Mouse (Mus musculus): ENCODE data around the gene Med7. TPM values are rescaled to one million over a fixed set of nuclear protein-coding genes. Genes with fewer than 3 reads are reported as not detected.
A peak's percentile ranks its signal among the peaks of the same experiment; 100 is the strongest.

Gene Med7
- polyA plus RNA-seq, 1 experiment from 2014 or later = 69.4 TPM

DNA sequence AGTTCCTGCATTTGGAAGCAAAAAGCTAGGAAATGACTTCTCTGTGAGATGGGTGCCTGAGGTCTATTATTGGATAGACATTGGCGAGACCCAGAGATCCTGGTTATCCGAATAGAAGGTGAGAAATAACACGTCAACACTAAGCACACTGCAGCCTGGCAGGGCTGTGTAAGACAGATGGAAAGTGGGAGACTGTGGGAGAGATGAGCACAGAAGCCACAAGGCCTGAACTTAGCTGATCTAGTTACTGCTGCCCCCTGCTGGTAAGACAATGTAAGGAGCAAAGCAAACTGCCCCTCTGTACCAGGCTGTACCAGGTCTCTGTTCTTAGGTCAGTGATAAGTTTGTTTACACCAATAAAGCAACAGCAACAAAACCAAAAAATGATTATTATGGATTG is 5.6 kb upstream of the Med7 start:
- 16% methylated on average over 3 of the region's 3 CpGs for WGBS
- no peak overlapping the region for H3K4me3 ChIP-seq (replicated peaks)
- H3K36me3 ChIP-seq = no peaks in the 10 kb centered on the region
- H3K27me3 ChIP-seq = no peaks in the 10 kb centered on the region
- no peak overlapping the region for H3K27ac ChIP-seq (replicated peaks)
- no peak overlapping the region for H3K9ac ChIP-seq
- H3K4me1 ChIP-seq = 0 out of 2 replicates have a peak, but pooled peaks cover 3% of the 10 kb centered on the region
- ATAC-seq (ENCODE audit: insufficient number of reproducible peaks, low FRiP score, low TSS enrichment, low read depth) = peak; percentile 47; the same call in 1 of the 2 replicates
- no peaks in the 10 kb centered on the region for H3K9me3 ChIP-seq (replicated peaks)
- no peak overlapping the region for H3K4me2 ChIP-seq (replicated peaks)

DNA sequence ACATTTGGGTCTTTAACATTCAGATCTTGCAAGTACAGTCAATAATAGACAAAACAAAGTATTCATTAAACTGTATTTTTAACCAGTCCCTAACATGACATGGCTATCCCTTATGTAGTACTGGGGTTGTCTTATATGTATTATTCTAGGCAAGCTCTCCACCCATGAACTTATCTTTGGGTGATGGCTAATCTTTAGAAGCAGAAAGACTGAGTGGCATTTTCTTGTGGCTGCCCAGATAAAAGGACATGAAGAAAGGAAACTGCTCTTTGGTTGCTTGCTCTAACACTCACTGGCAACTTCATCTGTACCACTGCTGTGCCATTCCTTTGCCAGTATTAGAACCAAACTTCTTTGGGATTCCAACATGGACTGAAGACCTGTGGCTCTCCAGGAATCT is 1.4 kb upstream of the Med7 start:
- Histone ChIP-seq H3K4me3 (replicated peaks) (no peak overlapping the region), H3K9me3 (replicated peaks) (no peaks in the 10 kb centered on the region), H3K36me3 (0 out of 2 replicates have a peak, but pooled peaks cover 3% of the 10 kb centered on the region), H3K9ac (no peak overlapping the region), H3K4me2 (replicated peaks) (no peak overlapping the region), H3K4me1 (peaks cover 7% of the 10 kb centered on the region; the same call in 1 of the 2 replicates), H3K27ac (replicated peaks) (no peak overlapping the region), H3K27me3 (no peaks in the 10 kb centered on the region)
- ATAC-seq (ENCODE audit: insufficient number of reproducible peaks, low FRiP score, low TSS enrichment, low read depth) = no peak

DNA sequence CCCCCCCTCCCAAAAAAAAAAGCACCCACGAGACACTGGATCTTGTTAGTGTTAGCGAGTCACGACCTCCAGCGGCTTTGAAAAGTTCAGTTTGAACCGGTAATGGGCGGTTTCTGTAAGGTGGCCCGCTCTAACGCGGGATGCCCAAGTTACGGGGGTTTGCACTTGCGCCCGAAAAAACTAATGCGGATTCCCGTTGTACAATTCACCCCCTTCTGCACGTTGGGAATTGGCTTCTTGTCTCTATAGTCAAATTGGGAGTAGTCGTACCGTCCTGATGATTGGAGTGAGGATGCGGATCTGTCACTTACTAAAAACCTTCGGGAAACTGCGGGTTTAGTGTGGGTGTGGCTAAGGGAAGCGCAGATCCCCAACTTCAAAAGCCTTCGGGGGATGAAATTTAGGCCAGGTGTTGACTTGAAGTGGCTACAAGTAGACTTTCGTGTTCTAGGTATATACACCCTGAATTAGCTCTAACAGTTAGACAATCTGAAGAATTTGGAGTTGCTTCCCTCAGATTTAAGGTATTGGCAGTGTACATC is 805 bp downstream of the Med7 start:
- Histone ChIP-seq H3K4me2 (replicated peaks) (peak overlapping the region; percentile 73), H3K27ac (replicated peaks) (peak overlapping the region; percentile 94; the same call in 1 of the 2 replicates), H3K4me3 (replicated peaks) (peak overlapping the region; percentile 72), H3K27me3 (no peaks in the 10 kb centered on the region), H3K36me3 (peaks cover 14% of the 10 kb centered on the region), H3K4me1 (peaks cover 7% of the 10 kb centered on the region; the same call in 1 of the 2 replicates), H3K9ac (peak overlapping the region; percentile 92), H3K9me3 (replicated peaks) (no peaks in the 10 kb centered on the region)
- ATAC-seq (ENCODE audit: insufficient number of reproducible peaks, low FRiP score, low TSS enrichment, low read depth) = no peak
- WGBS = 1% methylated on average over 23 of the region's 23 CpGs

DNA sequence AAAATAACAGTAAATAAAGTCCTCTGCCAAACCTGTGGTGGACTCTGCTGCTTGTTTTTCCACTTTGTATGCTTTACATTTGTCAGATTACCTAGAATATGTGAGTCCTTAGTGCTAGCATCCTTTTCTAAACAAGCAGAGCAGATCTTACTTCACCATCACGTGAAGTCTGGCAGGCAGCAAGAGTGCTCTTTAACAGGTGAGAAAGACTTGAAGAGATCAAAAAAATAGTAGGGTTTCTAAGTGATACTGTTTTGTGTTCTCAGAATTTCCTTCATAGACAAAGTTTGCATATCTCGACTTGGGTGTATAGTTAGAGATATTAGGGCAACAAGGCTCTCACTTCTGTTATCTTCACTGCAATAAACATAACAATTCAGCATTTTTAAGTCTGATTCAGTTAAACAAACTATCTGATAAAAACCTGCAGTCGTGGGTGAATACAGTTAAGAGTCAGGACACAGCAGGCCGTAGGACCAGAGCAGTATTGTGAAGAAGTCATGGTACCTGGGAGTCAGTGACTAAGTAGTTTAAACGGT is 2.3 kb downstream of the Med7 start:
- 90% methylated on average over 5 of the region's 5 CpGs for WGBS
- no peak overlapping the region for H3K9ac ChIP-seq

DNA sequence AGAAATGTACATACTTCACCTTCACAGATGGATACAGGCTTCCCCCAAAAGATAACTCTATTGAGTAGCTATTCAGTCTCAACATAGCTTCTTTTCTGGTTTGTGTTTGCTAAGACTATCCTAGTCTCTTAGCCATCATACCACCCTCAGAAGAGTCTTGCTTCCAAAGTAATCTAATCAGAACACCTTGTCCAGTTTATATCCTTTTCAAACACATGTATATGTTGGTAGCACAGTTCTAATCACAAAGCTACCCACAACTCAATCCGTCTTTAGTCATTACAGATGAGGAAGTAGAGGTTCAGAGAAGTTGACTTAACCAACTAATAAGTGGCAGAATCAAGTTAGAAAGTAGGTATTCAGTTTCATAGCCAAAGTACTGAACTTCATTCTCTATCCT is 5.0 kb downstream of the Med7 start:
- Histone ChIP-seq H3K9ac (no peak overlapping the region), H3K36me3 (peaks cover 15% of the 10 kb centered on the region), H3K4me2 (replicated peaks) (no peak overlapping the region), H3K4me1 (peaks cover 3% of the 10 kb centered on the region; the same call in 1 of the 2 replicates), H3K27me3 (no peaks in the 10 kb centered on the region), H3K4me3 (replicated peaks) (no peak overlapping the region), H3K27ac (replicated peaks) (no peak overlapping the region), H3K9me3 (replicated peaks) (no peaks in the 10 kb centered on the region)
- ATAC-seq (ENCODE audit: insufficient number of reproducible peaks, low FRiP score, low TSS enrichment, low read depth) = no peak
- 95% methylated on average over 1 of the region's 1 CpGs for WGBS

More for the DNA sequence above, 2.3 kb downstream of the Med7 start:
- no peak overlapping the region for H3K27ac ChIP-seq (replicated peaks)
- no peaks in the 10 kb centered on the region for H3K27me3 ChIP-seq
- H3K9me3 ChIP-seq (replicated peaks) = no peaks in the 10 kb centered on the region
- no peak for ATAC-seq (ENCODE audit: insufficient number of reproducible peaks, low FRiP score, low TSS enrichment, low read depth)
- peaks cover 15% of the 10 kb centered on the region for H3K36me3 ChIP-seq
- peaks cover 7% of the 10 kb centered on the region; the same call in 1 of the 2 replicates for H3K4me1 ChIP-seq
- H3K4me3 ChIP-seq (replicated peaks) = no peak overlapping the region
- no peak overlapping the region for H3K4me2 ChIP-seq (replicated peaks)

DNA sequence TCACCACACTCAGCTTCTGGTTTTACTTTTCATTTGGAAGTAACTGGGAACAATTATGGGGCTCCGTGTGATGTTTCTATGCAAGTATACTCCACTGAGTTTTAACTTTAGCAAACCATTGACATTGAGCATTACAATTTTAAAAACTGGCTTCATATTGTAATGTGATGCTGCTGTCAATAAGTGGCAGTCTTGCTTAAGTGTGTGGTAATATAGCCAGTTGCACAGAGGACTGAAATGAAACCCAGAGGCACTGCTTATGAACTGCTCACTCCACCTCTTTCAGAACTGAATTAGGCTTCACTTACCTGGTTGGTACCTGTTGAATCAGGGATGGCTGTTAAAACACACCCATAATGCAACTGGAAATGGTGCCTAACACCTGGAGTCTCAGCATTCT is 6.4 kb downstream of the Med7 start:
- Histone ChIP-seq H3K4me3 (replicated peaks) (no peak overlapping the region), H3K27ac (replicated peaks) (no peak overlapping the region), H3K27me3 (no peaks in the 10 kb centered on the region), H3K9me3 (replicated peaks) (no peaks in the 10 kb centered on the region), H3K4me2 (replicated peaks) (no peak overlapping the region), H3K4me1 (no peaks in the 10 kb centered on the region), H3K9ac (no peak overlapping the region), H3K36me3 (peaks cover 15% of the 10 kb centered on the region)
- WGBS = 60% methylated on average over 1 of the region's 1 CpGs
- ATAC-seq (ENCODE audit: insufficient number of reproducible peaks, low FRiP score, low TSS enrichment, low read depth) = no peak

DNA sequence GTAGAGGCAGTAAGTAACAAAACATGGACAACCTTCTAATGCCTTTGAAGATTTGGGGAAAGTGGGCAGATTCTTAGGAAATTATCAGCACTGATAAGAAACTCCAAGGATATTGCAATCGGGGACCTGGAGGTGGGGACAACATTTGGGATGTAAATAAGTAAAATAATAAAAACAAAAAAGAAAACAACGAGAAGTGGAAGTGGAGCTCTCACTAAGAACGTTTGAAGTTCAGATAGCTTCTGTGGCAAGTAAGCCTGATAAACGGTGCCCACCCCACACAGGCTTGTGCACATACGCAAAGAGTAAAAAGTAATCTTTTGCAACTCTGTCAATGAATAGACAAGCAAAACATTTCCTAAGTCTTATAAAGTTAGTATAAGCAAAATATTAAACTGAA is 7.3 kb downstream of the Med7 start:
- no peak overlapping the region for H3K27ac ChIP-seq (replicated peaks)
- H3K27me3 ChIP-seq = no peaks in the 10 kb centered on the region
- no peak overlapping the region for H3K4me2 ChIP-seq (replicated peaks)
- H3K9me3 ChIP-seq (replicated peaks) = no peaks in the 10 kb centered on the region
- H3K4me1 ChIP-seq = no peaks in the 10 kb centered on the region
- peaks cover 15% of the 10 kb centered on the region for H3K36me3 ChIP-seq
- no peak for ATAC-seq (ENCODE audit: insufficient number of reproducible peaks, low FRiP score, low TSS enrichment, low read depth)
- 91% methylated on average over 5 of the region's 5 CpGs for WGBS
- no peak overlapping the region for H3K4me3 ChIP-seq (replicated peaks)
- no peak overlapping the region for H3K9ac ChIP-seq

DNA sequence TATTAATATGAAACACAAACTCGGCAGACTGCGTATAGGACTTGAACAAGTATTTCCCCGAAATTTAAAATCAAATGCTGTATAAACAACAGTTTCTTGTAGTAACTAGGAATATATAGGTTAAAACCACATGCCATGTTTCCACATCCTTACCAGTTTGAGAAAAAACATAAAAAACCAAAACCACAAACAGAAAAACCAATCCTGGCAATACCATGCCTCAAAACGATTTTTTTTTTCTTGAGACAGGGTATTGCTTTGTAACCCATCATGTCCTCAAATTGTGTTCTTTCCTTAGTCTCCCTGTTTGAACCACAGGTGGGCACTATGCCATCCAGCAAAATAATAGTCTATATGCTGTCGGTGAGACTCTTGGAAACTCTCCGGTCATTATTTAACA is 9.4 kb downstream of the Med7 start:
- Histone ChIP-seq H3K4me1 (no peaks in the 10 kb centered on the region), H3K36me3 (peaks cover 9% of the 10 kb centered on the region), H3K27ac (replicated peaks) (no peak overlapping the region), H3K4me2 (replicated peaks) (no peak overlapping the region), H3K27me3 (no peaks in the 10 kb centered on the region), H3K9me3 (replicated peaks) (no peaks in the 10 kb centered on the region), H3K4me3 (replicated peaks) (no peak overlapping the region), H3K9ac (no peak overlapping the region)
- 88% methylated on average over 6 of the region's 6 CpGs for WGBS
- no peak for ATAC-seq (ENCODE audit: insufficient number of reproducible peaks, low FRiP score, low TSS enrichment, low read depth)

DNA sequence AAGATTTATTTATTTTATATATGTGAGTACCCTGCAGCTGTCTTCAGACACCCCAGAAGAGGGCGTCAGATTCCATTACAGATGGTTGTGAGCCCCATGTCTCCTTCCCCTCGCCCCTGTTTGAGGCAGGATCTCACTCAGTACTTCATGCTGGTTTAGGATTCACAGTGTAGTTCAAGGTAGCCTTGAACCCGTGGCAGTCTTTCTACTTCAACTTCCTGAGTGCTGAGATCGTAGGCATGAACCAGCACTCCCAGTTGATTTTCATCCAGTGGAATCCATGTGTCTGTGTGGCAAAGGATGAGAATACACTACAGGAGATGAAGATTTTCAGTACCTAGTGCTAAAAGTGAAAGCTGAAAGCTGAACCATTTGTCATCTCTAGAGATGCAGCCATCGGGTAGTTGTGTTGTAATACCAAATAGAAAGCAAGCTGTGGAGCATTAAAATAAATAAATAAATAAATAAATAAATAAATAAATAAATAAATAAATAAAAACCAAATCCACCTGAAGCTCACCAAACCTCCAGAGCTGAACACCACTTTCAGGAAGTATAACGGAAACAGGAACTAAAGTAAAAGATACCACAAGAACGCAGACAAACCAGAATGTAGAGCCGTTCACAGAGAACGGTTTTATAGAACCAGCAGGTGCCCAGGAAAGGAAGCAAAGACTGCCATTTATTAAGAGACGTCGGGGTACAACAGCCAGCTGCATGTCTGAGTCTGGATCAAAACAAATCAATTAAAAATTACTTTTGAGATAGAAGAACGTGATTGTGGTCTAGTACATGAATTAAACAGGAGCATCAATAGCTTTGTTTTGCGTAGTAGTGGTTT is 11.1 kb downstream of the Med7 start:
- ATAC-seq (ENCODE audit: insufficient number of reproducible peaks, low FRiP score, low TSS enrichment, low read depth) = no peak
- Histone ChIP-seq H3K27ac (replicated peaks) (no peak overlapping the region), H3K27me3 (no peaks in the 10 kb centered on the region), H3K36me3 (no peaks in the 10 kb centered on the region; the same call in 1 of the 2 replicates), H3K9ac (no peak overlapping the region), H3K4me2 (replicated peaks) (no peak overlapping the region), H3K9me3 (replicated peaks) (no peaks in the 10 kb centered on the region), H3K4me1 (no peaks in the 10 kb centered on the region), H3K4me3 (replicated peaks) (no peak overlapping the region)
- 77% methylated on average over 13 of the region's 13 CpGs for WGBS

DNA sequence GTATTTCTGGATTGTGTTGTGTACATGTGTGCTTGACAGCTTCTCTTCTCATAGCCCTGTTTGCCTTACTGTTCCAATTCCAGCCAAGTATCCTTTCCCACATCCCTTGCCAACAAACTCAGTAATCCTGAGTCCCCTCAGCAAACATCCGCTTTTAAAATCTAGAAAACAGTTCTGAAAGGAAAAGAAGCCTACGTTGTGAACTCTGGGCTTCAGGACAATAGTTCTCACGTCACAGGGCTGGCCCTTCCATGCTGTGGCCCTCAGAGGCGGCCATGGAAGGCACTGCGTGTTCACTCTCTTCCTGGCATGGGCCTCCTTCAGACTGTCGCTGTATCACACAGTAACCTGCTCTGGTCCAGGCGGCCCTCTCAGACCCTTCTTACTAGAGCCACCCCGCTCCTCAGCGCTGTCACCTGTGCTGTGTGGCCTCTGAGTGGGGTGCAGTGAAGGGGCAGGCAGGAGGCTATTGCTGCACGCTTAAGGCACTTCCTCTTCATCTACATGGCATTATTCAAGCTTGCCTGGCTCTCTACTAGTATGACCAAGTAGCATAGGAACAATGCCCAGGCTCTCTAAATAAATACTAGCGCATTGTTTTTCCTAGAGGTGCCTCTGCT is 12.8 kb downstream of the Med7 start:
- Histone ChIP-seq H3K27ac (replicated peaks) (no peak overlapping the region), H3K36me3 (no peaks in the 10 kb centered on the region), H3K4me2 (replicated peaks) (no peak overlapping the region), H3K27me3 (no peaks in the 10 kb centered on the region), H3K4me3 (replicated peaks) (no peak overlapping the region), H3K9ac (no peak overlapping the region), H3K4me1 (no peaks in the 10 kb centered on the region), H3K9me3 (replicated peaks) (no peaks in the 10 kb centered on the region)
- WGBS = 79% methylated on average over 11 of the region's 11 CpGs
- no peak; the same call in 1 of the 2 replicates for ATAC-seq (ENCODE audit: insufficient number of reproducible peaks, low FRiP score, low TSS enrichment, low read depth)

DNA sequence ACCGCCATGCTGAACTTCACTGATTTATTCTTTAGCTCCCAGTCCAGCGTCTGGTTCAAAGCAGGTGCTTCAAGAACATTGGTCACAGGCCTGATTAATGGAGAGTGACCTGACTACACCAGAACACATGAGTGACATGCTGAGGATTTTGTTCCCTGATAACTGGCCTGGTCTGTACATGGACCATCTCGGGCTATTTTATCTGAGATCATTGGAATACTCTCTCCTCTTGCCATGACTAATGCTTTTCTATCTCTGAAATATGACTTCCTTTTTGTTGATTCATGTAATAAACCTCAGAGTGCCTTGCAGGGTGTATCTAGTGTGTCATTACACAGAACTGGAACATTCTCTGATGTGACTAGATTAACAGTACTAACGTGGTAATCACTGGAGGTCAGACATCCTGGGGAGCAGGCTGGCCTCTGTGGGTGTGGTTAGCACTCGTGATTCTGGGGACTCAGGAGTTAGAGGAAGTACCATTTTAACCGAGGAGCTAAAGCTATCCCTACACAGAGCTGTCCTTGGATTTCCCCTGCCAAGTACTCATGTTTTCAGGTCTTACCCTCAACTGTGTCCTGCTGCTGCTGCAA is 17.8 kb downstream of the Med7 start, which contains the start of gene Havcr2:
Gene Havcr2 (plus strand): TSS at position 483 of the 593 bp plus-strand sequence.
- no peak within 1 kb of the TSS for H3K4me2 ChIP-seq (replicated peaks)
- no peaks in the 10 kb centered on the region for H3K27me3 ChIP-seq
- no peaks in the 10 kb centered on the region for H3K36me3 ChIP-seq
- H3K9me3 ChIP-seq (replicated peaks) = no peaks in the 10 kb centered on the region
- H3K9ac ChIP-seq = no peak within 1 kb of the TSS
- H3K4me1 ChIP-seq = no peaks in the 10 kb centered on the region
- no peak within 1 kb of the TSS for H3K27ac ChIP-seq (replicated peaks)
- WGBS = 67% methylated on average over 6 of the region's 6 CpGs
- no peak for ATAC-seq (ENCODE audit: insufficient number of reproducible peaks, low FRiP score, low TSS enrichment, low read depth)
- H3K4me3 ChIP-seq (replicated peaks) = no peak within 1 kb of the TSS

Data from embryonic facial prominence, embryonic 15.5 days (tissue).